Mouse (Mus musculus): ENCODE data around the gene Apold1. TPM values are rescaled to one million over a fixed set of nuclear protein-coding genes. Genes with fewer than 3 reads are reported as not detected.

Gene Apold1
- 0.16 and 0.22 TPM in 2 replicates for total RNA-seq (2012; rRNA removed)

DNA sequence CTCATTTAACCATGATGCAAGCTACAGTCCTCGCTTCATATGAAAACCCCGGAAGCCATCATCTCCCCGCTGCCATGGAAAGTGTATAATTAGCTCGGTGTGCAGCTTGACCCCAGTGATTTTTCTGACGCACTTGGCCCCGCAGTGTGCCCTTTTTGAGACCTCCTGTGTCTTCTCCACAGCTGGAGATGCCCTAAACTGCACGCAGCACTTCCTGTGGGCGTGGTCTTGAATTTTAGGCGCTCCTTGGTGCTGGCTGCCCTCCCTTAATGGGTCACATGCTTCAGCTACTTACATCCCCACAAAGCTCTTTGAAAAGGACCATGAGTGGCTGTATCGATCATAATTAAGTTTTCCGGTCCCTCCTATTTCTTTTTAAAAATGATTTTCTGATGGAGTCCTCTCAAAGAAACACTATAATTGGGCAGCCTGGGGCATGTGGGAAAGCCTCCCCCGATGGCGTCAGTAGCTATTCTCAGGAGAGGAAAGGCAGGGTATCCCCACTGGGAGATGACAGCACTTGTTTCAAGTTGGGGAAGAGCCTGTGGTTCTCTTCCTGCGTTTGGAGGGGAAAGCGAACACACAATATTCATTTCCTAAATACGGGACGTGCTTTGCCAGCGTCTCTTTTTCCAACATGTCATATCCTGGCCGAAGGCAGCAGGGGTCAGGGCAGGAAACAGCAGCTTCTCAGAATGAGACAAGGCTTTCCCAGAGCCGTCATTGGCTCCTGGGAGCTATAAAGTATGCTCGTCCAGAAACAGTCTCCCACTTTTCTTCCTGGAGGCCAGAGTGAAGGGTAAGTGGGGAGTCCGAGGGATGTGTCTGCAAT, at the start of gene Apold1:
Gene Apold1, plus strand, starts transcription at position 488 of the 832 bp plus-strand sequence.
- in situ Hi-C loops (cut with MboI; ENCODE audit: low sequenced_read_pairs in 2 of 2, unreplicated experiment in 2 of 2), result no loop called here
- H3K9me3 ChIP-seq (ENCODE audit: control insufficient read depth, insufficient read depth, low read depth, low read length), result no peaks in the 10 kb centered on the region
- H3K36me3 ChIP-seq (ENCODE audit: control insufficient read depth, insufficient read depth, low read length, poor library complexity, severe bottlenecking), result no peaks in the 10 kb centered on the region
- H3K4me1 ChIP-seq (ENCODE audit: control insufficient read depth in 2 of 2, insufficient read depth in 2 of 2, low read length in 2 of 2, poor library complexity in 1 of 2), result peaks cover 3 to 20% of the 10 kb centered on the region in 2 experiments; a peak in 1 of 4 replicates
- H3K9ac ChIP-seq (ENCODE audit: insufficient read depth, low read depth, low read length, poor library complexity, severe bottlenecking), result no peak within 1 kb of the TSS
- H3K4me3 ChIP-seq (ENCODE audit: insufficient read depth in 1 of 2, low read depth in 1 of 2, low read length in 2 of 2, poor library complexity in 1 of 2, severe bottlenecking in 1 of 2), result 0 out of 4 replicates have a peak within 1 kb of the TSS, but pooled peaks of 1 of the 2 experiments have one; percentile 18
- no peak within 1 kb of the TSS for H3K27ac ChIP-seq (ENCODE audit: insufficient read depth, low read depth, low read length, poor library complexity, severe bottlenecking)
- TF ChIP-seq ZC3H11A (IDR thresholded peaks at IDR 0.05; ENCODE audit: borderline replicate concordance, low read depth, low read length) (no peak), CHD2 (IDR thresholded peaks at IDR 0.05; ENCODE audit: low read depth, low read length) (no peak), HCFC1 (IDR thresholded peaks at IDR 0.05; ENCODE audit: borderline replicate concordance, insufficient read depth, low read length) (no peak), MAFK (IDR thresholded peaks at IDR 0.05; ENCODE audit: insufficient read depth, low read depth, low read length) (no peak), ZNF384 (IDR thresholded peaks at IDR 0.05; ENCODE audit: low read depth, low read length) (no peak)
- DNase-seq (ENCODE audit: low read depth, low spot score), result no peak

GRCm38 (mm10) chr6:134932486-134933206, 48.9 kb upstream of the Apold1 start:
- in situ Hi-C loops (cut with MboI; ENCODE audit: low sequenced_read_pairs in 2 of 2, unreplicated experiment in 2 of 2), result no loop called here
- no peaks in the 10 kb centered on the region for H3K9me3 ChIP-seq (ENCODE audit: control insufficient read depth, insufficient read depth, low read depth, low read length)
- H3K27ac ChIP-seq (ENCODE audit: insufficient read depth, low read depth, low read length, poor library complexity, severe bottlenecking), result no peak overlapping the region
- H3K4me1 ChIP-seq (ENCODE audit: control insufficient read depth in 2 of 2, insufficient read depth in 2 of 2, low read length in 2 of 2, poor library complexity in 1 of 2), result 0 out of 4 replicates have a peak, but pooled peaks cover 0 to 2% of the 10 kb centered on the region in 2 experiments
- DNase-seq (ENCODE audit: low read depth, low spot score), result no peak
- H3K4me3 ChIP-seq (ENCODE audit: insufficient read depth in 1 of 2, low read depth in 1 of 2, low read length in 2 of 2, poor library complexity in 1 of 2, severe bottlenecking in 1 of 2), result no peak overlapping the region
- H3K9ac ChIP-seq (ENCODE audit: insufficient read depth, low read depth, low read length, poor library complexity, severe bottlenecking), result no peak overlapping the region
- no peaks in the 10 kb centered on the region for H3K36me3 ChIP-seq (ENCODE audit: control insufficient read depth, insufficient read depth, low read length, poor library complexity, severe bottlenecking)
- TF ChIP-seq MAFK (IDR thresholded peaks at IDR 0.05; ENCODE audit: insufficient read depth, low read depth, low read length) (no peak), HCFC1 (IDR thresholded peaks at IDR 0.05; ENCODE audit: borderline replicate concordance, insufficient read depth, low read length) (no peak), ZC3H11A (IDR thresholded peaks at IDR 0.05; ENCODE audit: borderline replicate concordance, low read depth, low read length) (no peak), ZNF384 (IDR thresholded peaks at IDR 0.05; ENCODE audit: low read depth, low read length) (no peak), CHD2 (IDR thresholded peaks at IDR 0.05; ENCODE audit: low read depth, low read length) (no peak)

DNA sequence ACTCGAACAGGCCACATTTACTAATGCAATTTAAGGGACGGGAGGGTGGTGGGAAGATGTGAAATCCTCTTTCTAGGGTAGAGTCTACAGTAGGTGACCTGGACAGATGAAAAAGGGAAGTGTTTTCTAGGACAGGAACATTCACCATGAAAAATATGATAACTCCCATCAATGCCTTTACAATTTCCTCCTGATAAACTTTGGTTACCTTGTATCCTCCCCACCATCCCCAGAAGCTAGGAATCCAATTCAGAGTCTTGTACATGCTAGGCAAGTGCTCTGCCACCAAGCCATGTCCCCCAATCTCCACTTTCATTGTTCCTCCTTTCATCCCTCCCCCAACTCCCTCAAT, 48.3 kb upstream of the Apold1 start:
- Histone ChIP-seq H3K36me3 (ENCODE audit: control insufficient read depth, insufficient read depth, low read length, poor library complexity, severe bottlenecking) (no peaks in the 10 kb centered on the region), H3K4me3 (ENCODE audit: insufficient read depth in 1 of 2, low read depth in 1 of 2, low read length in 2 of 2, poor library complexity in 1 of 2, severe bottlenecking in 1 of 2) (no peak overlapping the region), H3K9ac (ENCODE audit: insufficient read depth, low read depth, low read length, poor library complexity, severe bottlenecking) (no peak overlapping the region), H3K9me3 (ENCODE audit: control insufficient read depth, insufficient read depth, low read depth, low read length) (no peaks in the 10 kb centered on the region), H3K27ac (ENCODE audit: insufficient read depth, low read depth, low read length, poor library complexity, severe bottlenecking) (no peak overlapping the region), H3K4me1 (ENCODE audit: control insufficient read depth in 2 of 2, insufficient read depth in 2 of 2, low read length in 2 of 2, poor library complexity in 1 of 2) (0 out of 4 replicates have a peak, but pooled peaks cover 0 to 2% of the 10 kb centered on the region in 2 experiments)
- TF ChIP-seq ZC3H11A (IDR thresholded peaks at IDR 0.05; ENCODE audit: borderline replicate concordance, low read depth, low read length), result no peak
- TF ChIP-seq ZNF384 (IDR thresholded peaks at IDR 0.05; ENCODE audit: low read depth, low read length), result no peak
- TF ChIP-seq CHD2 (IDR thresholded peaks at IDR 0.05; ENCODE audit: low read depth, low read length), result no peak
- TF ChIP-seq MAFK (IDR thresholded peaks at IDR 0.05; ENCODE audit: insufficient read depth, low read depth, low read length), result no peak
- in situ Hi-C loops (cut with MboI; ENCODE audit: low sequenced_read_pairs in 2 of 2, unreplicated experiment in 2 of 2), result no loop called here
- no peak for DNase-seq (ENCODE audit: low read depth, low spot score)

DNA sequence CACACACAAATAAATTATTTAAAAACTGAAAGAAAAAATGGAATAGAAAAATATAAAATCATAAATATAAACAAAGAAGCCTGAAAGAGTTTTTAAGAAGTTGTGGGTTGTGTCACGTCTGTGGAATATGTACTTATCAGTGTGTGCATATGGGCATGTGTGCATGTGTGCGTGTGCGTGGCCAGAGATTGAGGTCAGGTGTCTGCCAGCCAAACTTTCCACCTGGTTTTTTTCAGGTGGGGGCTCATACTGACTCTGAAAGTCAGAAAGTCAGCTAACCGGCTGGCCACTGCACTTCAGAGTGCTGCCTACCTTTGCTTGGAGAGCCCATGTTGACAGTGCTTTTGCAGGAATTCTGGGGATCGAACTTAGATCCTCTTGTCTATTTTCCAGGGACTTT, 47.2 kb upstream of the Apold1 start:
- TF ChIP-seq ZC3H11A (IDR thresholded peaks at IDR 0.05; ENCODE audit: borderline replicate concordance, low read depth, low read length) (no peak), CHD2 (IDR thresholded peaks at IDR 0.05; ENCODE audit: low read depth, low read length) (no peak), ZNF384 (IDR thresholded peaks at IDR 0.05; ENCODE audit: low read depth, low read length) (no peak), HCFC1 (IDR thresholded peaks at IDR 0.05; ENCODE audit: borderline replicate concordance, insufficient read depth, low read length) (no peak), MAFK (IDR thresholded peaks at IDR 0.05; ENCODE audit: insufficient read depth, low read depth, low read length) (no peak)
- Histone ChIP-seq H3K36me3 (ENCODE audit: control insufficient read depth, insufficient read depth, low read length, poor library complexity, severe bottlenecking) (no peaks in the 10 kb centered on the region), H3K27ac (ENCODE audit: insufficient read depth, low read depth, low read length, poor library complexity, severe bottlenecking) (no peak overlapping the region), H3K9me3 (ENCODE audit: control insufficient read depth, insufficient read depth, low read depth, low read length) (no peaks in the 10 kb centered on the region), H3K9ac (ENCODE audit: insufficient read depth, low read depth, low read length, poor library complexity, severe bottlenecking) (no peak overlapping the region), H3K4me1 (ENCODE audit: control insufficient read depth in 2 of 2, insufficient read depth in 2 of 2, low read length in 2 of 2, poor library complexity in 1 of 2) (0 out of 4 replicates have a peak, but pooled peaks cover 0 to 3% of the 10 kb centered on the region in 2 experiments), H3K4me3 (ENCODE audit: insufficient read depth in 1 of 2, low read depth in 1 of 2, low read length in 2 of 2, poor library complexity in 1 of 2, severe bottlenecking in 1 of 2) (no peak overlapping the region)
- DNase-seq (ENCODE audit: low read depth, low spot score), result no peak
- in situ Hi-C loops (cut with MboI; ENCODE audit: low sequenced_read_pairs in 2 of 2, unreplicated experiment in 2 of 2), result no loop called here

Data from ES-E14 (cell line).